Mouse (Mus musculus) forebrain, postnatal 0 days (tissue): ENCODE measurements around the gene Dgki. TPM values are rescaled to one million over a fixed set of nuclear protein-coding genes. Genes with fewer than 3 reads are reported as not detected.

Experiments used
- ATAC-seq: fragments of 200-750 bp; cut with Nextera tagmentation; 2 replicates; pipeline ENCODE4 v1.8.0; 2017; ENCODE audit warnings: mild to moderate bottlenecking, moderate library complexity
- DNase-seq: peaks from one replicate; pipeline ENCODE4 v3.0.0-alpha.2; 2015
- H3K27ac ChIP-seq: fragments of 300-500 bp; sonication (generic); 2 replicates; pipeline ENCODE4 v1.5.1; 2014; ENCODE audit warnings: low read depth, mild to moderate bottlenecking, antibody characterized with exemption, low read length, moderate library complexity, mixed read lengths
- H3K27me3 ChIP-seq: fragments of 300-500 bp; sonication (generic); 2 replicates; pipeline ENCODE4 v1.6.1; 2014; ENCODE audit warnings: mild to moderate bottlenecking, low read length, mixed read lengths; ENCODE audit not compliant: insufficient read depth
- H3K36me3 ChIP-seq: fragments of 300-500 bp; sonication (generic); 2 replicates; pipeline ENCODE4 v1.6.1; 2014; ENCODE audit warnings: mild to moderate bottlenecking, moderate library complexity; ENCODE audit not compliant: insufficient read depth
- H3K4me1 ChIP-seq: fragments of 300-500 bp; sonication (generic); 2 replicates; pipeline ENCODE4 v1.6.1; 2014; ENCODE audit warnings: antibody characterized with exemption; ENCODE audit not compliant: insufficient read depth
- H3K4me2 ChIP-seq: fragments of 300-500 bp; sonication (generic); 2 replicates; pipeline ENCODE4 v1.6.1; 2014; ENCODE audit warnings: low read depth, mild to moderate bottlenecking, moderate library complexity
- H3K4me3 ChIP-seq: fragments of 300-500 bp; sonication (generic); 2 replicates; pipeline ENCODE4 v1.5.1; 2014; ENCODE audit warnings: low read depth, low read length, mixed read lengths
- H3K9ac ChIP-seq: fragments of 300-500 bp; sonication (generic); 2 replicates; pipeline ENCODE4 v1.6.1; 2014; ENCODE audit warnings: mild to moderate bottlenecking
- H3K9me3 ChIP-seq: fragments of 300-500 bp; sonication (generic); 2 replicates; pipeline ENCODE4 v1.6.1; 2016; ENCODE audit warnings: low read length
- CTCF ChIP-seq: sonication (generic); IDR thresholded peaks from 2 replicates; pipeline ENCODE4 v1.5.1; 2016; ENCODE audit warnings: antibody characterized with exemption, control low read depth, low read depth
- WGBS: fragments of 180-500 bp; shearing (Covaris S2); extraction: QIAGEN DNeasy Blood & Tissue Kit; methylation state at CpG from one replicate; pipeline ENCODE4 v1.1.7; 2014; 5-methylcytosine and 5-hydroxymethylcytosine counted together
- polyA plus RNA-seq: library from polyadenylated mRNA; unstranded; fragments of >200 nt; fragmentation: Nextera tagmentation; extraction: Ambion mirVana; gene quantifications from 2 replicates; pipeline ENCODE4 v1.2.1, GENCODE M21; 2015
- total RNA-seq: library from RNA; depleted of rRNA; stranded (reverse); fragments of >200 nt; gene quantifications from 2 replicates; pipeline ENCODE4 v1.2.3, GENCODE M21; 2014

The Dgki gene
- total and polyA plus RNA-seq, 2 experiments from 2014 or later: 5.5 to 34.0 TPM

DNA sequence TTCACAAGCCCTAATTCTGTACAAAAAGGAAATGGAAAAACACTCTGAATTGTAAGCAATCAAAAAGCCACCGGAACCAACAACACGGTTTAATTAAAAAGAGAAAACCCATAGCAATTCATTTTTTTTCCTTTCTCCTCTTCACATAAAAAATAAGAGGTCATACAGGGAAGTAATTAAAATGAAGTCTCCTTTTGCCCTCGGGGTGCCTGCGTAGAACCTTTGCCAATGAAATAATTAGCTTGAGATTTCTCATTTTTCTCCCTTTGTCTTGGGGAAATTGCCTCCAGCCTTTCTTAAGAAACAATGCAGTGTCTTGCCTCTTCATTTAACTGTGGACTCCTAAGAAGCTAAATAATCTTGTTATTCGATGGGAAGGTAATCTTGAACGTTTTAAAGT is 388.4 kb downstream of the Dgki start:
- no peaks in the 10 kb centered on the region for H3K27me3 ChIP-seq

DNA sequence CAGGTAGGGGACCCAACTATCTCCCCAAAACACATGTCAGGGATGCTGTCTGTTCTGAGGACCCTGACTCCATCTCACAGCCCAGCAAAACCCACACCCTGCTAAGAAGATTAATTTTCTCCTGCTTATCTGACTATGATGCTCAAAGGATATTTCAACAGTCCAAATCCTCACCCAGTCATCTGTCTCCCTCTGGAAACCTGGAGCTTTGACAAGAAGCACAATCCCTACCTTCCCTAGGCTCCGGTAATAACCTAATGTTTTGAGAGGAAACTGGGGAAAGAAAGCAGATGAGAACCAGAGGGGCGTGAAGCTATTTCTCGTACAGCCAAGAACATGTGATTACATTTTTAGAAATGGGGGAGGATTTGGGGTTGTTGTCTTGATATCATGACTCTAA is 392.8 kb downstream of the Dgki start:
- H3K27ac ChIP-seq: no peak overlapping the region
- DNase-seq (no peak), ATAC-seq (no peak)
- H3K4me2 ChIP-seq: no peak overlapping the region
- no peaks in the 10 kb centered on the region for H3K36me3 ChIP-seq
- WGBS: 72% methylated on average over 3 of the region's 3 CpGs
- no peak overlapping the region for H3K4me3 ChIP-seq
- no peaks in the 10 kb centered on the region for H3K4me1 ChIP-seq
- H3K27me3 ChIP-seq: no peaks in the 10 kb centered on the region
- no peaks in the 10 kb centered on the region for H3K9me3 ChIP-seq
- H3K9ac ChIP-seq: no peak overlapping the region
- TF ChIP-seq CTCF: no peak

More for the DNA sequence above, 388.4 kb downstream of the Dgki start:
- Histone ChIP-seq H3K4me1 (no peaks in the 10 kb centered on the region), H3K9ac (no peak overlapping the region), H3K4me3 (no peak overlapping the region), H3K27ac (no peak overlapping the region), H3K4me2 (no peak overlapping the region), H3K36me3 (no peaks in the 10 kb centered on the region), H3K9me3 (no peaks in the 10 kb centered on the region)
- DNase-seq (no peak), ATAC-seq (no peak)
- 18% methylated on average over 6 of the region's 6 CpGs for WGBS
- no peak for TF ChIP-seq CTCF

DNA sequence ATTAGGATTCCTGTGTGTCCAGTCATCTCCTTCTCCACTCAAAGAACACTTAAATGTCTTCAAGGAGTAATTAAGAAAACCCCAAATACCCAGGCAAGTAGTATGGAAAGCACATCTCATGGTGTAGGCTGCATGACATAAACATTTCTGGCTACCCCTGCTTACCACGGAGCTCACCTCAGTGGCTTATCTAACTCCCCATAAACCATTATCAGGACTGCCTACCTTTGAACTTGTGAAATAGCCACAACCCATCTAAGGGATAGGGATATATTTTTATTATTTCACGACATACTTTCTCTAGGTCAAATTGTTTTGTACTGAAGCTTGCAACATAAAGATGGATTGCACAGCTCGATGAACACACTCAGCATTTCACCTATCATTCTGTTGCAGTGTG is 394.0 kb downstream of the Dgki start:
- TF ChIP-seq CTCF: no peak
- no peak for ATAC-seq
- no peak overlapping the region for H3K4me3 ChIP-seq
- no peaks in the 10 kb centered on the region for H3K9me3 ChIP-seq
- WGBS: 94% methylated on average over 3 of the region's 3 CpGs
- no peak overlapping the region for H3K4me2 ChIP-seq
- H3K27ac ChIP-seq: no peak overlapping the region
- H3K4me1 ChIP-seq: no peaks in the 10 kb centered on the region
- no peak overlapping the region for H3K9ac ChIP-seq
- H3K36me3 ChIP-seq: no peaks in the 10 kb centered on the region
- H3K27me3 ChIP-seq: no peaks in the 10 kb centered on the region
- DNase-seq: no peak

DNA sequence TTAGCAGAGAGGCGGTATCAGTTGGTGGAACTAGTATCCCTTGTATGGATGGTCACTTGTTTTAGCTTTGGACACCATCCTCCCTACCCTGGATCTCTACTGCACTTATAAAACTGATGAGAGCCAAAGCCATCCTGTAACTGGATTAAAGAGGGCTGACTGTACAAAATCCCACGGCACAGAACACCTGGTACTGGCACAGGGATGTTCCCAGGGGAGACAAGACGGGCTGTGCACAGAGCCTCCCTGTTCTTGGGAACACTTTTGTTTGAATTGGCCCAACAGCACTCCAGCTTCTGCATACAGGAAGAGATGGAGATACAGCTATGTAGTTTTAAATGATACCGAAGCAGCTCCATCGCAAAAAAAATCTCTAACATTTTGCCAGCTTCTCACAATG is 395.1 kb downstream of the Dgki start:
- 69% methylated on average over 5 of the region's 5 CpGs for WGBS
- no peaks in the 10 kb centered on the region for H3K27me3 ChIP-seq
- no peak overlapping the region for H3K27ac ChIP-seq
- H3K36me3 ChIP-seq: no peaks in the 10 kb centered on the region
- TF ChIP-seq CTCF: no peak
- no peaks in the 10 kb centered on the region for H3K9me3 ChIP-seq
- DNase-seq (no peak), ATAC-seq (no peak)
- H3K4me2 ChIP-seq: no peak overlapping the region
- no peak overlapping the region for H3K9ac ChIP-seq
- H3K4me3 ChIP-seq: no peak overlapping the region
- no peaks in the 10 kb centered on the region for H3K4me1 ChIP-seq

DNA sequence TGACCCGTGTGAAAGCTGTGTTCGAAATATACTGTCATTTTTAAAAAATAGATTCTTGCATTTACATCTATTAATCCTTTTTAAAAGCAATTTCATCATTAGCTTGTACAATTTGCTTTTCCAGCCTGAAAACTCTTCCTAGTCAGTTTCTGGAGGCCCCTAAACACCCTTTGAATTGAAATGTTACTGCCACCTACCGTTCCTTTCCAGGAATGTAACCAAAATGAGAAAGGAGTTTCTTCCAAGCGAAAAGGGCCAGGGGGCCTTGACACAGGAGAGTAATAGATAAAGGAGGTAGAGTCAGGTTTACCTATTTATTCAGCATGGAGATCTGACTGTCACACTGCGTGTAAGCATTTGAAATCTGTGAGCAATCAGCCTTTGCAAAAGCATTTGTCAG is 396.2 kb downstream of the Dgki start:
- Histone ChIP-seq H3K9me3 (no peaks in the 10 kb centered on the region), H3K4me2 (no peak overlapping the region), H3K27ac (peak overlapping the region; percentile 71), H3K9ac (peak overlapping the region; percentile 14; the same call in 1 of the 2 replicates), H3K4me3 (no peak overlapping the region), H3K36me3 (no peaks in the 10 kb centered on the region), H3K4me1 (no peaks in the 10 kb centered on the region), H3K27me3 (no peaks in the 10 kb centered on the region)
- peak; percentile 85 for DNase-seq
- 11% methylated on average over 5 of the region's 5 CpGs for WGBS
- TF ChIP-seq CTCF: peak; percentile 79
- ATAC-seq: peak; percentile 80

DNA sequence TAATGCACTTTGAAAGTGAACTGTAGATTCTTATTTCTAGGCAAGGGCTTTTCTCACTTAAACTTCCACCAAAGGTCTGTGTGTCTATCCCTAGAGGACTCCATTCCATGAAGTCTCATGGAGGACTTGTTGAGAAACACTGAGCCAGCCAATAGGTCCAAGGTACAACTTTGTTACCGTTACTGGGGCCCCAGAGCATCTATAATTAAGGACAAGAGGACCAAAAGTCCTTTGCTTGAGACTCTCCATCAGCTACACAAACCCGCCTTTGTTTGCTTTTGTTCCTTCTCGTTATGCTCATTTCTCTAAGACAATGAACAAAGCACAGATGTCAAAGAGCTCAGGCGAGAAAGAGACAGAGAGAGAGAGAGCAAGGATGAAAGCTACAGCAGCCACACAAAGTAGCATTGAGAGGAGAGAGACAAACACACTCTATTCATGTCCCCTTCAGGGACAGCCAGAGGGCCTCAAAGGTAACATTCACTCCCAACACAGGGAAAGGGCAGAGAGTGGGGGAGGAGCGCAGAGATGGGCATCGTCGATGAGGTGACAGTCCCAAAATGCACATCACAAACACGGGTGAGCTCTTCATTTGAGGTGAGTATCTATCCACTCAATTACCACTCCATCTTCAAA is 396.7 kb downstream of the Dgki start:
- Histone ChIP-seq H3K4me2 (no peak overlapping the region), H3K4me1 (no peaks in the 10 kb centered on the region), H3K27ac (peak overlapping the region; percentile 71), H3K9me3 (no peaks in the 10 kb centered on the region), H3K27me3 (no peaks in the 10 kb centered on the region), H3K4me3 (no peak overlapping the region), H3K9ac (peak overlapping the region; percentile 14; the same call in 1 of the 2 replicates), H3K36me3 (no peaks in the 10 kb centered on the region)
- peak; percentile 72 for ATAC-seq
- DNase-seq: peak; percentile 26
- WGBS: 8% methylated on average over 8 of the region's 8 CpGs
- no peak for TF ChIP-seq CTCF

DNA sequence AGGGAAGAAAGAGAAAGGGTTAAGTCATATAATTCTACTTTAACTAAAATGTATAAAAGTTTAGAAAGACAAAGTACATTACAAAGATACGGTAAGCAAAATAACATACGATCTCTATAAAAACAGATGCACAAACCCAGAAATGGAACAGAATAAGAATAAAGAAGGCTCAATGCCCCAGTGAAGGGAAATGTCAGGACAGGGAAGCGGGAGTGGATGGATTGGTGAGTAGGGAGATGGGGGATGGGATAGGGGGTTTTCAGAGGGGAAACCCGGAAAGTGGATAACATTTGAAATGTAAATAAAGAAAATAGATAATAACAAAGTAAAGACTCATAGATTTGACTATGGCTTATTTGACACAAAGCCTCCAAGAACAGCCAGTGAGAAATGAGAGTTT is 400.1 kb downstream of the Dgki start:
- H3K9ac ChIP-seq: no peak overlapping the region
- WGBS: 80% methylated on average over 4 of the region's 4 CpGs
- H3K27ac ChIP-seq: no peak overlapping the region
- no peaks in the 10 kb centered on the region for H3K36me3 ChIP-seq
- no peak for DNase-seq
- H3K4me3 ChIP-seq: no peak overlapping the region
- ATAC-seq: no peak
- no peak overlapping the region for H3K4me2 ChIP-seq
- H3K4me1 ChIP-seq: no peaks in the 10 kb centered on the region
- no peaks in the 10 kb centered on the region for H3K27me3 ChIP-seq
- H3K9me3 ChIP-seq: no peaks in the 10 kb centered on the region
- no peak for TF ChIP-seq CTCF
